Mouse (Mus musculus) testis, adult 2 months (tissue): ENCODE results near the gene Zfp13.

Experiments
- CTCF ChIP-seq: fragments of 200-500 bp; IDR thresholded peaks from 2 replicates; pipeline ENCODE4 v1.5.1; 2012; ENCODE audit warnings: low read depth, mild to moderate bottlenecking, inconsistent platforms, low read length, moderate library complexity; ENCODE audit not compliant: control insufficient read depth, insufficient read depth, insufficient replicate concordance
- POLR2A ChIP-seq: fragments of 200-500 bp; IDR thresholded peaks from 2 replicates; pipeline ENCODE4 v1.6.1; 2012; ENCODE audit warnings: low read depth, mild to moderate bottlenecking, inconsistent platforms, low read length, moderate library complexity; ENCODE audit not compliant: control insufficient read depth

- no peak for TF ChIP-seq CTCF
- TF ChIP-seq POLR2A = no peak
Observed at GRCm38 (mm10) chr17:23544766-23545165, 54.5 kb downstream of the Zfp13 start.
